Mouse (Mus musculus): ENCODE data around the gene Il20rb. TPM values are rescaled to one million over a fixed set of nuclear protein-coding genes. Genes with fewer than 3 reads are reported as not detected.

The Il20rb gene
- polyA plus RNA-seq, 1 experiment = 8.3 TPM

DNA sequence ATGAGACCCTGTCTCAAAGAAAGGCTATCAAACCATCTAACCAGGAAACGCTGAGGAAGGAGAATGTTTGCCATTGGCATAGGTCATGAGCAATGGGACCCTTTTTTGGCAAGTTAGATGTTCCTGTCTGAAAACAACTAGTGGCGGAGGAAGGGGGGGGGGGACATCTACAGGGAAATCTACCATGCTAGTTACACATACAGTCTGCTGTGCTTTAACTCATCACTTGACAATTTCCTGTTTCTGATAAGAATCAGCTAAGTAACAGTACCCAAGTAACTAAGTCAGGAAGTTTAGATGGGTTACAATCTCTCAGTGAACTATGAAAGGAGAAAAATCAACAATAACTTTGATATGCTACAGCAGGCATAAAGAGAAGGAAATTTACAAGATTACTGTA is 35.4 kb upstream of the Il20rb start:
- H3K27ac ChIP-seq (ENCODE audit: control insufficient read depth, insufficient read depth, low read length) = no peak overlapping the region; the same call in 1 of the 2 replicates
- no peak overlapping the region for H3K4me3 ChIP-seq (ENCODE audit: control insufficient read depth, insufficient read depth, low read length)
- no peak for TF ChIP-seq CTCF (IDR thresholded peaks at IDR 0.05; ENCODE audit: borderline replicate concordance, control insufficient read depth, extremely low read depth, insufficient read depth, low read length, poor library complexity)
- no peak for TF ChIP-seq POLR2A (IDR thresholded peaks at IDR 0.05; ENCODE audit: control insufficient read depth, extremely low read depth, insufficient read depth, low read length, poor library complexity)
- DNase-seq = no peak
- peaks cover 3% of the 10 kb centered on the region for H3K4me1 ChIP-seq (replicated peaks; ENCODE audit: control insufficient read depth, insufficient read depth, low read length)
- no peaks in the 10 kb centered on the region for H3K36me3 ChIP-seq (ENCODE audit: control insufficient read depth, insufficient read depth, low read length)
- 34% methylated on average over 2 of the region's 2 CpGs for WGBS
- no peaks in the 10 kb centered on the region for H3K27me3 ChIP-seq (ENCODE audit: control insufficient read depth, insufficient read depth, low read length)

- Histone ChIP-seq H3K4me1 (replicated peaks; ENCODE audit: control insufficient read depth, insufficient read depth, low read length) (peaks cover 3% of the 10 kb centered on the region), H3K36me3 (ENCODE audit: control insufficient read depth, insufficient read depth, low read length) (no peaks in the 10 kb centered on the region), H3K4me3 (ENCODE audit: control insufficient read depth, insufficient read depth, low read length) (no peak overlapping the region), H3K27me3 (ENCODE audit: control insufficient read depth, insufficient read depth, low read length) (no peaks in the 10 kb centered on the region), H3K27ac (ENCODE audit: control insufficient read depth, insufficient read depth, low read length) (no peak overlapping the region)
- DNase-seq = peak; percentile 48
- TF ChIP-seq POLR2A (IDR thresholded peaks at IDR 0.05; ENCODE audit: control insufficient read depth, extremely low read depth, insufficient read depth, low read length, poor library complexity) (no peak), CTCF (IDR thresholded peaks at IDR 0.05; ENCODE audit: borderline replicate concordance, control insufficient read depth, extremely low read depth, insufficient read depth, low read length, poor library complexity) (no peak)
- 13% methylated on average over 2 of the region's 2 CpGs for WGBS
Measured at GRCm38 (mm10) chr9:100520586-100520985, 34.0 kb upstream of the Il20rb start.

- no peak for TF ChIP-seq POLR2A (IDR thresholded peaks at IDR 0.05; ENCODE audit: control insufficient read depth, extremely low read depth, insufficient read depth, low read length, poor library complexity)
- no peak for TF ChIP-seq CTCF (IDR thresholded peaks at IDR 0.05; ENCODE audit: borderline replicate concordance, control insufficient read depth, extremely low read depth, insufficient read depth, low read length, poor library complexity)
- Histone ChIP-seq H3K27ac (ENCODE audit: control insufficient read depth, insufficient read depth, low read length) (no peak overlapping the region), H3K4me3 (ENCODE audit: control insufficient read depth, insufficient read depth, low read length) (no peak overlapping the region), H3K36me3 (ENCODE audit: control insufficient read depth, insufficient read depth, low read length) (no peaks in the 10 kb centered on the region), H3K27me3 (ENCODE audit: control insufficient read depth, insufficient read depth, low read length) (no peaks in the 10 kb centered on the region), H3K4me1 (replicated peaks; ENCODE audit: control insufficient read depth, insufficient read depth, low read length) (peaks cover 3% of the 10 kb centered on the region)
- DNase-seq = no peak
- 98% methylated on average over 3 of the region's 3 CpGs for WGBS
Measured at GRCm38 (mm10) chr9:100520012-100520411, 33.4 kb upstream of the Il20rb start.

GRCm38 (mm10) chr9:100507581-100507980 is 21.0 kb upstream of the Il20rb start:
- Histone ChIP-seq H3K4me1 (replicated peaks; ENCODE audit: control insufficient read depth, insufficient read depth, low read length) (no peaks in the 10 kb centered on the region), H3K27me3 (ENCODE audit: control insufficient read depth, insufficient read depth, low read length) (no peaks in the 10 kb centered on the region), H3K4me3 (ENCODE audit: control insufficient read depth, insufficient read depth, low read length) (no peak overlapping the region), H3K27ac (ENCODE audit: control insufficient read depth, insufficient read depth, low read length) (no peak overlapping the region), H3K36me3 (ENCODE audit: control insufficient read depth, insufficient read depth, low read length) (no peaks in the 10 kb centered on the region)
- no peak for DNase-seq
- WGBS = 91% methylated on average over 2 of the region's 2 CpGs
- no peak for TF ChIP-seq CTCF (IDR thresholded peaks at IDR 0.05; ENCODE audit: borderline replicate concordance, control insufficient read depth, extremely low read depth, insufficient read depth, low read length, poor library complexity)
- no peak for TF ChIP-seq POLR2A (IDR thresholded peaks at IDR 0.05; ENCODE audit: control insufficient read depth, extremely low read depth, insufficient read depth, low read length, poor library complexity)

DNA sequence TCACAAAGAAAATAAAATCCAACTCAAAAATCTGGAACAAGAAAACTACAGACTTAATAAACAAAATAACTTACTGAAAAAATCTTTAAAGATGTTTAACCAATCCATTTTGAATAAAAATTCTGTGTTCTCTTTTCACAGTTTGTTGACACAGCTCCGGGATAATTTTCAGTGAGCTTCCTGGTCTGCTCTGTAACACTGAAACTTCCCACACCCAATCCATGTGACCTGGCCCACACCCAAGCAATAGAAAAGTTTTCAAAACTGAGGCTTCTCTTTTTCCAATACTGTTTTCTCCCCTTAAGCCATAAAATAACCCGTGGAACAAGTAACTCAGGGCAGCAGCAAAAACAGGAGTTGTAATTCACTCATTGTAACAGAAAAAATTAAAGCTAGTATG is 20.1 kb upstream of the Il20rb start:
- 60% methylated on average over 2 of the region's 2 CpGs for WGBS
- no peak for DNase-seq

DNA sequence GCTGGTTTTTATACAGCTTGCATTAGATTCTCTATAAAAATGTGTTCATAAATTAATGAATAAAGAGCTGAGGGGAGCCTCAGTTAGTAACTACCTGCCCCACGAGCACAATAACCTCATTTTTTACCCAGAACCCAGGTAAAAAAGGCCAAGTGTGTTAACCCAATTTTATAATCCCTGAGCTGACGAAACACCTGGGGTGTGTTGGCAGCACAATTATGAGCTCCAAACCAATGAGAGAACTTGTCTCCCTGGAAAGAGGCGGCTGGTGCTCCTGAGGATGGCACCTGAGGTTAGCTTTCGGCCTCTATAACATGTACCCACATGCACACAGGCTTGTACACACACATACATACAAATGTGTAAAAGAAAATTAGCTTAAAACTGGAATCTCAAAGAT is 18.9 kb upstream of the Il20rb start:
- Histone ChIP-seq H3K27ac (ENCODE audit: control insufficient read depth, insufficient read depth, low read length) (no peak overlapping the region), H3K4me3 (ENCODE audit: control insufficient read depth, insufficient read depth, low read length) (no peak overlapping the region), H3K27me3 (ENCODE audit: control insufficient read depth, insufficient read depth, low read length) (no peaks in the 10 kb centered on the region), H3K36me3 (ENCODE audit: control insufficient read depth, insufficient read depth, low read length) (no peaks in the 10 kb centered on the region), H3K4me1 (replicated peaks; ENCODE audit: control insufficient read depth, insufficient read depth, low read length) (no peaks in the 10 kb centered on the region)
- no peak for DNase-seq
- 93% methylated on average over 4 of the region's 4 CpGs for WGBS
- TF ChIP-seq POLR2A (IDR thresholded peaks at IDR 0.05; ENCODE audit: control insufficient read depth, extremely low read depth, insufficient read depth, low read length, poor library complexity) = no peak
- no peak for TF ChIP-seq CTCF (IDR thresholded peaks at IDR 0.05; ENCODE audit: borderline replicate concordance, control insufficient read depth, extremely low read depth, insufficient read depth, low read length, poor library complexity)

More for the DNA sequence above, 20.1 kb upstream of the Il20rb start:
- no peak overlapping the region for H3K4me3 ChIP-seq (ENCODE audit: control insufficient read depth, insufficient read depth, low read length)
- no peaks in the 10 kb centered on the region for H3K36me3 ChIP-seq (ENCODE audit: control insufficient read depth, insufficient read depth, low read length)
- H3K4me1 ChIP-seq (replicated peaks; ENCODE audit: control insufficient read depth, insufficient read depth, low read length) = no peaks in the 10 kb centered on the region
- no peaks in the 10 kb centered on the region for H3K27me3 ChIP-seq (ENCODE audit: control insufficient read depth, insufficient read depth, low read length)
- H3K27ac ChIP-seq (ENCODE audit: control insufficient read depth, insufficient read depth, low read length) = no peak overlapping the region
- no peak for TF ChIP-seq CTCF (IDR thresholded peaks at IDR 0.05; ENCODE audit: borderline replicate concordance, control insufficient read depth, extremely low read depth, insufficient read depth, low read length, poor library complexity)
- no peak for TF ChIP-seq POLR2A (IDR thresholded peaks at IDR 0.05; ENCODE audit: control insufficient read depth, extremely low read depth, insufficient read depth, low read length, poor library complexity)

Data from thymus, adult 2 months (tissue).